Mouse (Mus musculus) midbrain, postnatal 0 days (tissue): ENCODE measurements around the gene Ptpre. TPM values are rescaled to one million over a fixed set of nuclear protein-coding genes. Genes with fewer than 3 reads are reported as not detected.
"Not testable (repeated sequence)": the region's sequence is repeated elsewhere in the genome, so short reads cannot be mapped to it uniquely, and the experiment has no call there.

Experiments used
- ATAC-seq: fragments of 200-750 bp; cut with Nextera tagmentation; 2 replicates; pipeline ENCODE4 v1.8.0; 2017; ENCODE audit warnings: moderate number of reproducible peaks, mild to moderate bottlenecking, moderate TSS enrichment, moderate library complexity; ENCODE audit not compliant: low FRiP score
- DNase-seq: peaks from one replicate; pipeline ENCODE4 v3.0.0-alpha.2; 2015; ENCODE audit warnings: low spot score
- H3K27ac ChIP-seq: fragments of 300-500 bp; sonication (generic); 2 replicates; pipeline ENCODE4 v1.5.1; 2014; ENCODE audit warnings: low read depth, mild to moderate bottlenecking, low read length, mixed read lengths
- H3K27me3 ChIP-seq: fragments of 300-500 bp; sonication (generic); 2 replicates; pipeline ENCODE4 v1.6.1; 2014; ENCODE audit warnings: low read length, control low read depth, mixed read lengths; ENCODE audit not compliant: insufficient read depth
- H3K36me3 ChIP-seq: fragments of 300-500 bp; sonication (generic); 2 replicates; pipeline ENCODE4 v1.6.1; 2014; ENCODE audit warnings: low read length, control low read depth, mixed read lengths; ENCODE audit not compliant: insufficient read depth
- H3K4me1 ChIP-seq: fragments of 300-500 bp; sonication (generic); 2 replicates; pipeline ENCODE4 v1.6.1; 2014; ENCODE audit warnings: mild to moderate bottlenecking, control low read depth, antibody characterized with exemption, low read length, mixed read lengths; ENCODE audit not compliant: insufficient read depth
- H3K4me2 ChIP-seq: fragments of 300-500 bp; sonication (generic); 2 replicates; pipeline ENCODE4 v1.6.1; 2014; ENCODE audit warnings: low read depth, mild to moderate bottlenecking, low read length, mixed read lengths; ENCODE audit not compliant: poor library complexity, severe bottlenecking
- H3K4me3 ChIP-seq: fragments of 300-500 bp; sonication (generic); 2 replicates; pipeline ENCODE4 v1.5.1; 2014; ENCODE audit warnings: low read depth, mild to moderate bottlenecking, low read length, moderate library complexity
- H3K9ac ChIP-seq: fragments of 300-500 bp; sonication (generic); replicated peaks from 2 replicates; pipeline ENCODE4 v1.6.1; 2014; ENCODE audit warnings: mild to moderate bottlenecking, low read length, moderate library complexity, mixed read lengths; ENCODE audit not compliant: poor library complexity, severe bottlenecking
- H3K9me3 ChIP-seq: fragments of 300-500 bp; sonication (generic); 2 replicates; pipeline ENCODE4 v1.6.1; 2016; ENCODE audit warnings: low read length, control low read depth
- CTCF ChIP-seq: IDR thresholded peaks from 2 replicates; pipeline ENCODE4 v1.5.1; 2016; ENCODE audit warnings: antibody characterized with exemption, mild to moderate bottlenecking
- WGBS: fragments of 180-500 bp; shearing (Covaris S2); extraction: QIAGEN DNeasy Blood & Tissue Kit; methylation state at CpG from one replicate; pipeline ENCODE4 v1.1.7; 2014; 5-methylcytosine and 5-hydroxymethylcytosine counted together
- polyA plus RNA-seq: library from polyadenylated mRNA; unstranded; fragments of >200 nt; fragmentation: Nextera tagmentation; extraction: Ambion mirVana; gene quantifications from 2 replicates; pipeline ENCODE4 v1.2.1, GENCODE M21; 2015
- total RNA-seq: library from RNA; depleted of rRNA; stranded (reverse); fragments of >200 nt; gene quantifications from 2 replicates; pipeline ENCODE4 v1.2.3, GENCODE M21; 2014

The Ptpre gene
- total and polyA plus RNA-seq, 2 experiments from 2014 or later, result 9.2 to 14.6 TPM

GRCm38 (mm10) chr7:135498565-135499186 is 38.6 kb upstream of the Ptpre start:
- H3K4me3 ChIP-seq, result no peak overlapping the region
- H3K4me2 ChIP-seq, result no peak overlapping the region
- DNase-seq, result no peak
- TF ChIP-seq CTCF, result no peak
- no peaks in the 10 kb centered on the region for H3K4me1 ChIP-seq
- H3K9me3 ChIP-seq, result no peaks in the 10 kb centered on the region
- no peaks in the 10 kb centered on the region for H3K27me3 ChIP-seq
- WGBS, result 82% methylated on average over 3 of the region's 3 CpGs
- no peaks in the 10 kb centered on the region for H3K36me3 ChIP-seq
- ATAC-seq, result no peak
- H3K27ac ChIP-seq, result no peak overlapping the region
- no peak overlapping the region for H3K9ac ChIP-seq

- WGBS, result 60% methylated on average over 2 of the region's 2 CpGs
- H3K4me2 ChIP-seq, result no peak overlapping the region
Measured at GRCm38 (mm10) chr7:135499403-135499802, 37.9 kb upstream of the Ptpre start.

GRCm38 (mm10) chr7:135506506-135506905 is 30.8 kb upstream of the Ptpre start:
- not testable (repeated sequence) for H3K9ac ChIP-seq, DNase-seq, H3K9me3 ChIP-seq, H3K27me3 ChIP-seq, H3K4me1 ChIP-seq, H3K4me2 ChIP-seq, H3K4me3 ChIP-seq, ATAC-seq, H3K27ac ChIP-seq, H3K36me3 ChIP-seq
- 93% methylated on average over 5 of the region's 5 CpGs for WGBS

More at GRCm38 (mm10) chr7:135499403-135499802, 37.9 kb upstream of the Ptpre start:
- H3K4me3 ChIP-seq, result no peak overlapping the region
- H3K27ac ChIP-seq, result no peak overlapping the region
- H3K9me3 ChIP-seq, result no peaks in the 10 kb centered on the region
- ATAC-seq, result no peak
- no peaks in the 10 kb centered on the region for H3K27me3 ChIP-seq
- H3K36me3 ChIP-seq, result no peaks in the 10 kb centered on the region
- TF ChIP-seq CTCF, result peak; percentile 64
- no peak for DNase-seq
- H3K4me1 ChIP-seq, result no peaks in the 10 kb centered on the region
- H3K9ac ChIP-seq, result no peak overlapping the region

GRCm38 (mm10) chr7:135508602-135509001 is 28.7 kb upstream of the Ptpre start:
- Histone ChIP-seq H3K9ac (no peak overlapping the region), H3K4me3 (no peak overlapping the region), H3K4me2 (no peak overlapping the region), H3K36me3 (no peaks in the 10 kb centered on the region), H3K27ac (no peak overlapping the region), H3K9me3 (no peaks in the 10 kb centered on the region), H3K4me1 (no peaks in the 10 kb centered on the region), H3K27me3 (no peaks in the 10 kb centered on the region)
- DNase-seq, result no peak
- TF ChIP-seq CTCF, result no peak
- ATAC-seq, result no peak
- WGBS, result 66% methylated on average over 4 of the region's 4 CpGs

DNA sequence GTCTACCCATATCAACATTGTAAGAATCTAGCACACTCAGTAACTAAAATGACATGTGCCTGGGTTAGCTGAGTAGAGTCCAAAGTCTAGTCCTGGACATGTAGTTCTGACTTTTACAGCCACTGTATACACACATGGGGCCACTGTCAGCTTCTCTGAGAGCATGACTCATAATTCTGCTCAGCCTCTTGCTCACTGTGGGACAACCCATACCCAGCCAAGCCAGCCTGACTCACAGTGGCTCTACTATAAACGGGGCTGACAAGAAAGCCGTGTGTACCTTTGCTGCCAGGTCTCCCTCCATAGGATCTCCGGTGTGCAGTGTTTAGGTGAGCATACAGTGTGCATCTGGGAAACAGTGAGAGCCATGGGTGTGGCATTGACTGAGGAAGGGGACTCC is 28.0 kb upstream of the Ptpre start:
- Histone ChIP-seq H3K9me3 (no peaks in the 10 kb centered on the region), H3K27me3 (no peaks in the 10 kb centered on the region), H3K36me3 (no peaks in the 10 kb centered on the region), H3K27ac (no peak overlapping the region), H3K4me2 (no peak overlapping the region), H3K9ac (no peak overlapping the region), H3K4me1 (no peaks in the 10 kb centered on the region), H3K4me3 (no peak overlapping the region)
- no peak for TF ChIP-seq CTCF
- DNase-seq, result no peak
- ATAC-seq, result no peak
- WGBS, result 94% methylated on average over 3 of the region's 3 CpGs

DNA sequence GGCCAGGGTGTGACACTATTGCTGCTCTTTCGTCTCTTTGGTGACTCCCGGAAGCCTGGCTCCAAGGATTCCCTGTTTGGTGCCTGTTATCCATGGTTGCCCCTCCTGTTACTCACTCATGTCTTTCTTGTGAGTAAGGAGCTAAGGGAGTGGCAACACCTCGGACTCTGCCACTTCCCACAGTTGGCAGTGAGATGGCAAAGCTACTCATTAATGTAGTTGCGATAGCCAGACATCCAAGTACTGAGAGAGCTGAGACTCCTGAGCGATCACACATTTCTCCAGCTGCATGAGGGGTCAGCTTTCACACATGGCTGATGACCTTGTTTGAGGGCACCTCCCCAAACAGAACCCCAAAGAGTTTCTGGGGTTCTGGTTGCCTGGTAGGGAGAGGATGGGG is 26.9 kb upstream of the Ptpre start:
- 98% methylated on average over 5 of the region's 5 CpGs for WGBS
- no peaks in the 10 kb centered on the region for H3K9me3 ChIP-seq
- TF ChIP-seq CTCF, result no peak
- no peaks in the 10 kb centered on the region for H3K27me3 ChIP-seq
- DNase-seq (no peak), ATAC-seq (no peak)
- no peak overlapping the region for H3K4me2 ChIP-seq
- no peaks in the 10 kb centered on the region for H3K4me1 ChIP-seq
- no peak overlapping the region for H3K4me3 ChIP-seq
- no peak overlapping the region for H3K27ac ChIP-seq
- H3K36me3 ChIP-seq, result no peaks in the 10 kb centered on the region
- H3K9ac ChIP-seq, result no peak overlapping the region
